Mouse (Mus musculus): ENCODE results near the gene Olfr934.

GRCm38 (mm10) chr9:39023277-39023676 is 35.2 kb upstream of the Olfr934 start, which contains the start of gene Olfr146:
- TF ChIP-seq CTCF (IDR thresholded peaks at IDR 0.05) (no peak), POLR2A (IDR thresholded peaks at IDR 0.05; ENCODE audit: insufficient read depth, low read depth, low read length) (no peak), EP300 (IDR thresholded peaks at IDR 0.05; ENCODE audit: insufficient read depth, low read depth, low read length) (no peak)

All from heart, adult 2 months (tissue).